Comparison of ENCODE assay signal across 8 mouse cellular contexts in the genomic region with DNA sequence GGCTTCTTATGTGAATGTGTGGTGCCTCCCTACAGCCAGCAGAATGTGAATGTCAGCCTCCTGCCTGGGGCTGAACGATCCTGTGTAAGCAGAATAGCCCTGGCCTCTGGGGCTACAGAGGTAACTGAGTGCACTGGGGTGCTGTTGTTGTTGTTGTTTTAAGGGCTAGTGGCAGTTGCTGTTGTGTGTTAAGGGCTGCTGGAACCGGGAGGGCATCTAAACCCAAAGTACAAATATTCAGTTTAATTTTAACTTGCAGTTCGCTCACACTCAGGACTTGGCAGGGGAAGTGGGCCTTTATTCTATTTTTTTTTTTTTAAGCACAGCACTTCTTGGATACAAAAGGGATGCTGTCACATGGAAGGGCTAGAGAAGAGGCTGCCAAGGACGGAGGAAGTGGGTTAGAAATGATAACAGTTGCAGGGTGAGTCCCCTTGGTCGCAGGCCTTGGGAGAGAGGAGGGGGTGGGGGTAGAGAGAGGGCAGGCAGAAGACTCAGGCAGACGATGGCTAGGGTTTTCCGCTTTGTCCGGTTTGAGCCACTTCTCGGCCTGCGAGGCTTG. TPM values are rescaled to one million over a fixed set of nuclear protein-coding genes. Genes with fewer than 3 reads are reported as not detected.
DNase-seq lines count a peak whose midpoint lies in the region; ATAC-seq and TF ChIP-seq lines count a peak whose summit lies in the region.

No protein-coding gene starts in this region.

- no peaks in the 10 kb centered on the region for H3K36me3 ChIP-seq in testis, adult 2 months (ENCODE audit: control insufficient read depth, insufficient read depth, low read length)
- H3K36me3 ChIP-seq in kidney, adult 2 months (ENCODE audit: control insufficient read depth, insufficient read depth, low read length), result no peaks in the 10 kb centered on the region

- DNase-seq in adrenal gland, adult 8-10 months, result peak; percentile 75
- DNase-seq in adrenal gland, postnatal 4 days (ENCODE audit: low spot score in 2 of 2), result no peak
- DNase-seq in testis, postnatal 10 days (ENCODE audit: low spot score), result no peak
- peak; percentile 88 for DNase-seq in kidney, adult 2 months
- no peak for DNase-seq in right cerebral cortex, postnatal 25 days
- DNase-seq in layer of hippocampus, postnatal 14 days (ENCODE audit: low spot score in 2 of 2), result no peak

- H3K27me3 ChIP-seq in testis, adult 2 months (ENCODE audit: control insufficient read depth, insufficient read depth, low read length), result no peaks in the 10 kb centered on the region
- H3K27me3 ChIP-seq in kidney, adult 2 months (replicated peaks; ENCODE audit: control insufficient read depth, insufficient read depth, low read length), result no peaks in the 10 kb centered on the region

- TF ChIP-seq POLR2A in testis, adult 2 months (IDR thresholded peaks at IDR 0.05; ENCODE audit: control insufficient read depth, low read depth, low read length), result no peak
- no peak for TF ChIP-seq POLR2A in kidney, adult 2 months (IDR thresholded peaks at IDR 0.05; ENCODE audit: low read depth, low read length)

- 15% methylated on average over 10 of the region's 10 CpGs for WGBS in kidney, adult 2 months

- no peak for TF ChIP-seq CTCF in testis, adult 2 months (IDR thresholded peaks at IDR 0.05; ENCODE audit: control insufficient read depth, insufficient read depth, insufficient replicate concordance, low read depth, low read length)
- no peak for TF ChIP-seq CTCF in kidney, adult 2 months (conservative IDR thresholded peaks at IDR 0.05; ENCODE audit: insufficient read depth, insufficient read length, low read depth, low read length)

- peaks cover 31% of the 10 kb centered on the region for H3K4me1 ChIP-seq in testis, adult 2 months (ENCODE audit: control insufficient read depth, insufficient read depth, low read length)
- H3K4me1 ChIP-seq in kidney, adult 2 months (ENCODE audit: control insufficient read depth, insufficient read depth, low read length), result peaks cover 58% of the 10 kb centered on the region

- no peak overlapping the region for H3K4me3 ChIP-seq in testis, adult 2 months (ENCODE audit: control insufficient read depth, low read depth, low read length)
- H3K4me3 ChIP-seq in kidney, adult 2 months (ENCODE audit: insufficient read depth, low read depth, low read length), result peak overlapping the region; percentile 6; the same call in 1 of the 2 replicates

- peak; percentile 19; the same call in 1 of the 2 replicates for ATAC-seq in megakaryocyte progenitor cell, adult 5-6 weeks (replicated peaks; ENCODE audit: poor library complexity)

- peak overlapping the region; percentile 63 for H3K27ac ChIP-seq in testis, adult 2 months (ENCODE audit: control insufficient read depth, insufficient read depth, low read depth, low read length)
- peak overlapping the region; percentile 78 for H3K27ac ChIP-seq in kidney, adult 2 months (ENCODE audit: insufficient read depth, low read depth, low read length)

RNA-seq across cellular contexts. Expression of gene Anp32a, which starts 26.5 kb away (rescaled TPM):
- 100 to 1,000 TPM; 271 to 383 (median 310) TPM for total RNA-seq in adrenal gland, adult 8-10 months (2022)
- total RNA-seq in adrenal gland, postnatal 4 days (2021), result 100 to 1,000 TPM; 437 to 471 TPM
- 5.6 and 7.2 TPM in 2 replicates for polyA plus RNA-seq in testis, adult 2 months (2012; rRNA removed)
- polyA plus RNA-seq in kidney, adult 2 months (2012; rRNA removed), result 32.0 and 61.3 TPM in 2 replicates
- 308 and 417 TPM in 2 replicates for total RNA-seq in megakaryocyte progenitor cell, adult 5-6 weeks (2015)
- 646 and 851 TPM in 2 replicates for total RNA-seq in megakaryocyte progenitor cell, adult 5-6 weeks (2017)
- 100 to 1,000 TPM; 241 to 247 TPM for total RNA-seq in layer of hippocampus, postnatal 14 days (2021)

Comparison
In these comparisons a context has a peak if more than half of its experiments do, and no peak if none do; other contexts are left out.
1. DNase-seq: peak in adrenal gland, adult 8-10 months (single experiment) and kidney, adult 2 months (single experiment); none in adrenal gland, postnatal 4 days (0 of 2), testis, postnatal 10 days (single experiment), right cerebral cortex, postnatal 25 days (single experiment) and layer of hippocampus, postnatal 14 days (0 of 2).